Mouse (Mus musculus) heart, postnatal 0 days (tissue): Measurements from ENCODE around the gene Ubl7. TPM values are rescaled to one million over a fixed set of nuclear protein-coding genes. Genes with fewer than 3 reads are reported as not detected.

Source experiments
- ATAC-seq: fragments of 200-750 bp; cut with Nextera tagmentation; 2 replicates; pipeline ENCODE4 v1.8.0; 2017; ENCODE audit warnings: low read depth, moderate number of reproducible peaks, moderate library complexity; ENCODE audit not compliant: insufficient read depth
- DNase-seq: peaks from one replicate; pipeline ENCODE4 v3.0.0-alpha.2; 2016; ENCODE audit warnings: low spot score
- H3K27ac ChIP-seq: fragments of 300-500 bp; sonication (generic); 2 replicates; pipeline ENCODE4 v1.5.1; 2014; ENCODE audit warnings: low read depth, mild to moderate bottlenecking
- H3K27me3 ChIP-seq: fragments of 300-500 bp; sonication (generic); 2 replicates; pipeline ENCODE4 v1.6.1; 2014; ENCODE audit warnings: low read length, mixed read lengths; ENCODE audit not compliant: control insufficient read depth, insufficient read depth
- H3K36me3 ChIP-seq: fragments of 300-500 bp; sonication (generic); replicated peaks from 2 replicates; pipeline ENCODE4 v1.6.1; 2014; ENCODE audit warnings: low read length, mixed read lengths; ENCODE audit not compliant: control insufficient read depth, insufficient read depth
- H3K4me1 ChIP-seq: fragments of 300-500 bp; sonication (generic); 2 replicates; pipeline ENCODE4 v1.6.1; 2014; ENCODE audit warnings: antibody characterized with exemption; ENCODE audit not compliant: control insufficient read depth, insufficient read depth
- H3K4me2 ChIP-seq: fragments of 300-500 bp; sonication (generic); 2 replicates; pipeline ENCODE4 v1.6.1; 2014; ENCODE audit warnings: low read depth, mild to moderate bottlenecking, low read length, moderate library complexity
- H3K4me3 ChIP-seq: fragments of 300-500 bp; sonication (generic); 2 replicates; pipeline ENCODE4 v1.5.1; 2014; ENCODE audit warnings: low read depth, low read length
- H3K9ac ChIP-seq: fragments of 300-500 bp; sonication (generic); replicated peaks from 2 replicates; pipeline ENCODE4 v1.6.1; 2014; ENCODE audit warnings: low read depth, low read length, mixed read lengths
- H3K9me3 ChIP-seq: fragments of 300-500 bp; sonication (generic); replicated peaks from 2 replicates; pipeline ENCODE4 v1.6.1; 2016; ENCODE audit warnings: low read length; ENCODE audit not compliant: control insufficient read depth
- CTCF ChIP-seq: IDR thresholded peaks from 2 replicates; pipeline ENCODE4 v1.5.1; 2016; ENCODE audit warnings: antibody characterized with exemption, control low read depth, low read depth
- EP300 ChIP-seq: IDR thresholded peaks from 2 replicates; pipeline ENCODE4 v1.6.1; 2016; ENCODE audit warnings: antibody characterized with exemption, low read depth
- WGBS: fragments of 180-500 bp; shearing (Covaris S2); extraction: QIAGEN DNeasy Blood & Tissue Kit; methylation state at CpG from one replicate; pipeline ENCODE4 v1.1.7; 2014; 5-methylcytosine and 5-hydroxymethylcytosine counted together
- polyA plus RNA-seq: library from polyadenylated mRNA; unstranded; fragments of >200 nt; fragmentation: Nextera tagmentation; extraction: Ambion mirVana; gene quantifications from 2 replicates; pipeline ENCODE4 v1.2.1, GENCODE M21; 2015
- total RNA-seq: library from RNA; depleted of rRNA; stranded (reverse); fragments of >200 nt; gene quantifications from 2 replicates; pipeline ENCODE4 v1.2.3, GENCODE M21; 2014; ENCODE audit warnings: low replicate concordance

Ubl7 gene
- total and polyA plus RNA-seq, 2 experiments from 2014 or later, result 132 to 139 TPM

- TF ChIP-seq CTCF (no peak), EP300 (no peak)
- WGBS, result 3% methylated on average over 58 of the region's 60 CpGs
- Histone ChIP-seq H3K9ac (peak within 1 kb of the TSS; percentile 76), H3K4me3 (peak within 1 kb of the TSS; percentile 65), H3K9me3 (no peaks in the 10 kb centered on the region), H3K4me2 (peak within 1 kb of the TSS; percentile 88), H3K27me3 (peaks cover 51% of the 10 kb centered on the region), H3K36me3 (no peaks in the 10 kb centered on the region), H3K4me1 (no peaks in the 10 kb centered on the region; the same call in 1 of the 2 replicates), H3K27ac (peak within 1 kb of the TSS; percentile 16)
- DNase-seq, result peak; percentile 61
- peak; percentile 76 for ATAC-seq
These were observed 28.9 kb downstream of the Ubl7 start, which contains the start of gene Sema7a for GRCm38 (mm10) chr9:57939431-57940348. Gene Sema7a, plus strand, starts transcription at chr9:57940112.

GRCm38 (mm10) chr9:57940349-57940794 is 29.6 kb downstream of the Ubl7 start:
- Histone ChIP-seq H3K4me3 (peak overlapping the region; percentile 65), H3K27ac (peak overlapping the region; percentile 16; the same call in 1 of the 2 replicates), H3K9ac (peak overlapping the region; percentile 76), H3K4me2 (peak overlapping the region; percentile 88), H3K27me3 (peaks cover 55% of the 10 kb centered on the region), H3K9me3 (no peaks in the 10 kb centered on the region), H3K4me1 (no peaks in the 10 kb centered on the region; the same call in 1 of the 2 replicates), H3K36me3 (no peaks in the 10 kb centered on the region)
- peak; percentile 43 for ATAC-seq
- under 1% methylated on average over 41 of the region's 44 CpGs for WGBS
- no peak for TF ChIP-seq CTCF
- no peak for DNase-seq

GRCm38 (mm10) chr9:57940861-57941638 is 30.3 kb downstream of the Ubl7 start:
- H3K4me2 ChIP-seq, result peak overlapping the region; percentile 88
- no peak for TF ChIP-seq CTCF
- no peak for TF ChIP-seq EP300
- H3K36me3 ChIP-seq, result no peaks in the 10 kb centered on the region
- DNase-seq (no peak), ATAC-seq (no peak)
- H3K27me3 ChIP-seq, result peaks cover 62% of the 10 kb centered on the region
- 5% methylated on average over 28 of the region's 28 CpGs for WGBS
- H3K9ac ChIP-seq, result peak overlapping the region; percentile 76
- H3K9me3 ChIP-seq, result no peaks in the 10 kb centered on the region
- peak overlapping the region; percentile 65 for H3K4me3 ChIP-seq
- peak overlapping the region; percentile 2; the same call in 1 of the 2 replicates for H3K27ac ChIP-seq
- no peaks in the 10 kb centered on the region; the same call in 1 of the 2 replicates for H3K4me1 ChIP-seq

GRCm38 (mm10) chr9:57942039-57942438 is 31.3 kb downstream of the Ubl7 start:
- Histone ChIP-seq H3K27me3 (peaks cover 64% of the 10 kb centered on the region), H3K4me3 (peak overlapping the region; percentile 65), H3K27ac (no peak overlapping the region), H3K9me3 (no peaks in the 10 kb centered on the region), H3K36me3 (no peaks in the 10 kb centered on the region), H3K9ac (no peak overlapping the region; the same call in 1 of the 2 replicates), H3K4me2 (peak overlapping the region; percentile 88), H3K4me1 (no peaks in the 10 kb centered on the region; the same call in 1 of the 2 replicates)
- ATAC-seq (no peak), DNase-seq (no peak)
- TF ChIP-seq EP300, result no peak
- WGBS, result 55% methylated on average over 2 of the region's 2 CpGs

- DNase-seq, result no peak
- 33% methylated on average over 2 of the region's 2 CpGs for WGBS
- Histone ChIP-seq H3K36me3 (no peaks in the 10 kb centered on the region), H3K27ac (no peak overlapping the region), H3K9ac (no peak overlapping the region), H3K4me2 (peak overlapping the region; percentile 88), H3K9me3 (no peaks in the 10 kb centered on the region), H3K27me3 (peaks cover 60% of the 10 kb centered on the region), H3K4me3 (peak overlapping the region; percentile 65), H3K4me1 (no peaks in the 10 kb centered on the region; the same call in 1 of the 2 replicates)
- no peak for ATAC-seq
- TF ChIP-seq CTCF (no peak), EP300 (no peak)
These were observed 32.3 kb downstream of the Ubl7 start for GRCm38 (mm10) chr9:57943067-57943466.
